Mouse (Mus musculus) olfactory bulb, adult 2 months (tissue): ENCODE results near the gene Tstd1.

Experiments used
- CTCF ChIP-seq: fragments of 200-500 bp; IDR thresholded peaks from 2 replicates; pipeline ENCODE4 v1.5.1; 2012; ENCODE audit warnings: low read depth, mild to moderate bottlenecking, low read length, moderate library complexity; ENCODE audit not compliant: insufficient read depth
- POLR2A ChIP-seq: fragments of 200-500 bp; IDR thresholded peaks from 2 replicates; pipeline ENCODE4 v1.6.1; 2012; ENCODE audit warnings: mild to moderate bottlenecking, low read depth, low read length, moderate library complexity; ENCODE audit not compliant: insufficient read depth

DNA sequence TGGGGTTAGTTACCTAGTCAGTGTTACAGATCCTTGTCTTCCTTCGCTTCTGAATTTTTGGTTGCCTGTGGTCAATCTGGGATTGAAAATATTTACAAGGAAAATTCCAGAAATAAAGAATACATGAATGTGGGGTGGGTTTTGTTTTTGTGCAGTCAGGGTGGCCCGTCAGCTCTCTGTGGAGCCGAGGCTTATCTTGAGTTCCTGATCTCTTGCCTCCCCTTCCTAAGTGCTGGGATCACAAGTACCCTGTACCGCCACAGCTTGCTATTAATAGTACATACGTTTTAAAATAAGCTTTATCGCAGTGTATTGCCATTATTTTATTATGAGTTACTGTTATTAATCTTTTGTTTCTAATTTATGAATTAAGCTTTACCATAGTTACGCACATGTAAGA is 28.2 kb downstream of the Tstd1 start:
- TF ChIP-seq CTCF (no peak), POLR2A (no peak)
